Mouse (Mus musculus) midbrain, embryonic 16.5 days (tissue): ENCODE data around the gene Acta1. TPM values are rescaled to one million over a fixed set of nuclear protein-coding genes. Genes with fewer than 3 reads are reported as not detected.

Experiments
- ATAC-seq: fragments of 200-750 bp; cut with Nextera tagmentation; 2 replicates; pipeline ENCODE4 v1.8.0; 2017; ENCODE audit warnings: moderate TSS enrichment
- H3K27ac ChIP-seq: fragments of 300-500 bp; sonication (generic); 2 replicates; pipeline ENCODE4 v1.5.1; 2014; ENCODE audit warnings: mild to moderate bottlenecking, low read length, mixed read lengths
- H3K27me3 ChIP-seq: fragments of 300-500 bp; sonication (generic); 2 replicates; pipeline ENCODE4 v1.6.1; 2014; ENCODE audit warnings: low read depth, low read length, mixed read lengths; ENCODE audit not compliant: control insufficient read depth, insufficient read depth
- H3K36me3 ChIP-seq: fragments of 300-500 bp; sonication (generic); 2 replicates; pipeline ENCODE4 v1.6.1; 2014; ENCODE audit warnings: mild to moderate bottlenecking, low read length, moderate library complexity, mixed read lengths; ENCODE audit not compliant: control insufficient read depth, insufficient read depth
- H3K4me1 ChIP-seq: fragments of 300-500 bp; sonication (generic); 2 replicates; pipeline ENCODE4 v1.6.1; 2014; ENCODE audit warnings: mild to moderate bottlenecking, low read length, mixed read lengths; ENCODE audit not compliant: control insufficient read depth, insufficient read depth
- H3K4me2 ChIP-seq: fragments of 300-500 bp; sonication (generic); 2 replicates; pipeline ENCODE4 v1.6.1; 2014; ENCODE audit warnings: mild to moderate bottlenecking, low read length, mixed read lengths
- H3K4me3 ChIP-seq: fragments of 300-500 bp; sonication (generic); 2 replicates; pipeline ENCODE4 v1.5.1; 2014; ENCODE audit warnings: low read depth, mild to moderate bottlenecking, low read length, moderate library complexity, mixed read lengths
- H3K9ac ChIP-seq: fragments of 300-500 bp; sonication (generic); 2 replicates; pipeline ENCODE4 v1.6.1; 2014; ENCODE audit warnings: low read depth, low read length, mixed read lengths
- H3K9me3 ChIP-seq: fragments of 300-500 bp; sonication (generic); replicated peaks from 2 replicates; pipeline ENCODE4 v1.6.1; 2014; ENCODE audit warnings: mild to moderate bottlenecking, low read length, mixed read lengths; ENCODE audit not compliant: control insufficient read depth, poor library complexity, severe bottlenecking
- WGBS: fragments of 180-500 bp; shearing (Covaris S2); extraction: QIAGEN DNeasy Blood & Tissue Kit; methylation state at CpG from one replicate; pipeline ENCODE4 v1.1.7; 2014; 5-methylcytosine and 5-hydroxymethylcytosine counted together
- polyA plus RNA-seq: library from polyadenylated mRNA; unstranded; fragments of >200 nt; fragmentation: Nextera tagmentation; extraction: Ambion mirVana; gene quantifications from 2 replicates; pipeline ENCODE4 v1.2.1, GENCODE M21; 2015

Acta1 gene
- polyA plus RNA-seq, 1 experiment from 2014 or later: 10.4 TPM

- H3K9me3 ChIP-seq: no peaks in the 10 kb centered on the region
- H3K27me3 ChIP-seq: peaks cover 21% of the 10 kb centered on the region
- no peak overlapping the region for H3K4me2 ChIP-seq
- H3K9ac ChIP-seq: no peak overlapping the region
- H3K36me3 ChIP-seq: no peaks in the 10 kb centered on the region
- no peak overlapping the region for H3K27ac ChIP-seq
- ATAC-seq: no peak
- no peak overlapping the region for H3K4me3 ChIP-seq
- peaks cover 13% of the 10 kb centered on the region for H3K4me1 ChIP-seq
- WGBS: 63% methylated on average over 4 of the region's 4 CpGs
These were observed 4.8 kb downstream of the Acta1 start for GRCm38 (mm10) chr8:123889797-123890196.

GRCm38 (mm10) chr8:123887956-123888355 is 6.6 kb downstream of the Acta1 start:
- WGBS: 88% methylated on average over 2 of the region's 2 CpGs

GRCm38 (mm10) chr8:123887163-123887562 is 7.4 kb downstream of the Acta1 start:
- no peak for ATAC-seq
- Histone ChIP-seq H3K9me3 (no peaks in the 10 kb centered on the region), H3K4me2 (no peak overlapping the region), H3K9ac (no peak overlapping the region), H3K27me3 (0 out of 2 replicates have a peak, but pooled peaks cover 2% of the 10 kb centered on the region), H3K36me3 (no peaks in the 10 kb centered on the region), H3K27ac (no peak overlapping the region), H3K4me3 (no peak overlapping the region), H3K4me1 (peaks cover 23% of the 10 kb centered on the region)
- 92% methylated on average over 4 of the region's 4 CpGs for WGBS

More at GRCm38 (mm10) chr8:123887956-123888355, 6.6 kb downstream of the Acta1 start:
- H3K9ac ChIP-seq: no peak overlapping the region
- H3K9me3 ChIP-seq: no peaks in the 10 kb centered on the region
- peaks cover 2% of the 10 kb centered on the region; the same call in 1 of the 2 replicates for H3K27me3 ChIP-seq
- no peak overlapping the region for H3K27ac ChIP-seq
- ATAC-seq: no peak
- peaks cover 23% of the 10 kb centered on the region for H3K4me1 ChIP-seq
- no peak overlapping the region for H3K4me2 ChIP-seq
- no peak overlapping the region for H3K4me3 ChIP-seq
- H3K36me3 ChIP-seq: no peaks in the 10 kb centered on the region

GRCm38 (mm10) chr8:123884721-123885565 is 9.6 kb downstream of the Acta1 start:
- Histone ChIP-seq H3K4me1 (peaks cover 16% of the 10 kb centered on the region), H3K4me2 (peak overlapping the region; percentile 46), H3K9ac (peak overlapping the region; percentile 52; the same call in 1 of the 2 replicates), H3K4me3 (peak overlapping the region; percentile 14; the same call in 1 of the 2 replicates), H3K36me3 (no peaks in the 10 kb centered on the region), H3K9me3 (no peaks in the 10 kb centered on the region), H3K27ac (peak overlapping the region; percentile 79), H3K27me3 (0 out of 2 replicates have a peak, but pooled peaks cover 2% of the 10 kb centered on the region)
- 4% methylated on average over 12 of the region's 14 CpGs for WGBS
- peak; percentile 89 for ATAC-seq

GRCm38 (mm10) chr8:123883094-123883493 is 11.5 kb downstream of the Acta1 start:
- H3K27me3 ChIP-seq: no peaks in the 10 kb centered on the region
- ATAC-seq: no peak

GRCm38 (mm10) chr8:123882412-123882811 is 12.1 kb downstream of the Acta1 start:
- Histone ChIP-seq H3K9ac (no peak overlapping the region), H3K27me3 (no peaks in the 10 kb centered on the region), H3K4me2 (no peak overlapping the region), H3K4me3 (no peak overlapping the region), H3K27ac (no peak overlapping the region), H3K9me3 (no peaks in the 10 kb centered on the region), H3K36me3 (no peaks in the 10 kb centered on the region), H3K4me1 (peaks cover 16% of the 10 kb centered on the region)
- ATAC-seq: no peak
- WGBS: 84% methylated on average over 2 of the region's 2 CpGs

More at GRCm38 (mm10) chr8:123883094-123883493, 11.5 kb downstream of the Acta1 start:
- WGBS: 82% methylated on average over 4 of the region's 4 CpGs
- no peak overlapping the region for H3K4me3 ChIP-seq
- H3K36me3 ChIP-seq: no peaks in the 10 kb centered on the region
- no peak overlapping the region for H3K27ac ChIP-seq
- no peak overlapping the region for H3K9ac ChIP-seq
- no peaks in the 10 kb centered on the region for H3K9me3 ChIP-seq
- H3K4me2 ChIP-seq: no peak overlapping the region
- H3K4me1 ChIP-seq: peaks cover 16% of the 10 kb centered on the region

GRCm38 (mm10) chr8:123880821-123881350 is 13.7 kb downstream of the Acta1 start:
- WGBS: 60% methylated on average over 4 of the region's 4 CpGs
- Histone ChIP-seq H3K36me3 (no peaks in the 10 kb centered on the region), H3K4me1 (peaks cover 16% of the 10 kb centered on the region), H3K4me2 (no peak overlapping the region), H3K9ac (no peak overlapping the region), H3K9me3 (no peaks in the 10 kb centered on the region), H3K4me3 (no peak overlapping the region), H3K27ac (no peak overlapping the region), H3K27me3 (no peaks in the 10 kb centered on the region)
- ATAC-seq: no peak

GRCm38 (mm10) chr8:123880271-123880670 is 14.3 kb downstream of the Acta1 start:
- H3K27ac ChIP-seq: no peak overlapping the region
- H3K4me1 ChIP-seq: peaks cover 16% of the 10 kb centered on the region
- H3K36me3 ChIP-seq: no peaks in the 10 kb centered on the region
- no peak overlapping the region for H3K9ac ChIP-seq
- ATAC-seq: no peak
- H3K4me2 ChIP-seq: no peak overlapping the region
- WGBS: 70% methylated on average over 10 of the region's 10 CpGs
- no peak overlapping the region for H3K4me3 ChIP-seq
- no peaks in the 10 kb centered on the region for H3K9me3 ChIP-seq
- H3K27me3 ChIP-seq: no peaks in the 10 kb centered on the region

GRCm38 (mm10) chr8:123877865-123878264 is 16.7 kb downstream of the Acta1 start:
- WGBS: 80% methylated on average over 2 of the region's 2 CpGs
- H3K4me2 ChIP-seq: no peak overlapping the region
- no peaks in the 10 kb centered on the region for H3K4me1 ChIP-seq
- H3K9me3 ChIP-seq: no peaks in the 10 kb centered on the region
- no peak for ATAC-seq
- H3K27me3 ChIP-seq: no peaks in the 10 kb centered on the region
- no peak overlapping the region for H3K27ac ChIP-seq
- no peak overlapping the region for H3K9ac ChIP-seq
- H3K36me3 ChIP-seq: no peaks in the 10 kb centered on the region
- H3K4me3 ChIP-seq: no peak overlapping the region
